Mouse (Mus musculus): ENCODE data around the gene Akip1. TPM values are rescaled to one million over a fixed set of nuclear protein-coding genes. Genes with fewer than 3 reads are reported as not detected.

The Akip1 gene
- total RNA-seq, 1 experiment, result 29.1 TPM

DNA sequence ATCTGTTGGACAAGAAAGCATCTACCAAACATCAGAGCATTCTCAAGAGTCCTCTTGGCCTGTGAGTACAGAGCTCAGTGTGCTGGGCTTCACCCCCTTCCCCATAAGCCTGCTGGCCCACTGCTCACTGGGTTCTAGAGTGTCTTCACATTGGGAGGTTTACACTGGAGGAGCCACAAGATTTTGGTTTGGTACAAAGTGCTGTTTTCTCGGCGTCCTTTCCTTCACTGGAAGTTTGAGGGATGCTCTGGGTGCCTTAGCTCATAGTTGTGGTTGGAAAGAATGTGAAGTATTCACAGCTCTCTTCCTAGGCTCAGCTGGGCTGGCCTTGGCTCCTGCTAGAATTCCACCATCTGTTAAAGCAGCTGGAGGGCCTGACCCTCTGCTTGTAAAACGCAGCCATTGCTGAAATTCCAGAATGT is 5.5 kb downstream of the Akip1 start:
- no peaks in the 10 kb centered on the region for H3K9me3 ChIP-seq (ENCODE audit: control insufficient read depth, insufficient read depth, low read depth, low read length)
- no peak overlapping the region for H3K27ac ChIP-seq (ENCODE audit: insufficient read depth, low read depth, low read length, poor library complexity, severe bottlenecking)
- H3K4me3 ChIP-seq (ENCODE audit: insufficient read depth in 1 of 2, low read depth in 1 of 2, low read length in 2 of 2, poor library complexity in 1 of 2, severe bottlenecking in 1 of 2), result no peak overlapping the region
- H3K36me3 ChIP-seq (ENCODE audit: control insufficient read depth, insufficient read depth, low read length, poor library complexity, severe bottlenecking), result peaks cover 18% of the 10 kb centered on the region
- in situ Hi-C loops (cut with MboI; ENCODE audit: low sequenced_read_pairs in 2 of 2, unreplicated experiment in 2 of 2), result no loop called here
- DNase-seq (ENCODE audit: low read depth, low spot score), result no peak
- H3K9ac ChIP-seq (ENCODE audit: insufficient read depth, low read depth, low read length, poor library complexity, severe bottlenecking), result no peak overlapping the region
- no peak for TF ChIP-seq CHD2 (IDR thresholded peaks at IDR 0.05; ENCODE audit: low read depth, low read length)
- TF ChIP-seq ZC3H11A (IDR thresholded peaks at IDR 0.05; ENCODE audit: borderline replicate concordance, low read depth, low read length), result no peak
- no peak for TF ChIP-seq MAFK (IDR thresholded peaks at IDR 0.05; ENCODE audit: insufficient read depth, low read depth, low read length)
- TF ChIP-seq HCFC1 (IDR thresholded peaks at IDR 0.05; ENCODE audit: borderline replicate concordance, insufficient read depth, low read length), result no peak
- no peak for TF ChIP-seq ZNF384 (IDR thresholded peaks at IDR 0.05; ENCODE audit: low read depth, low read length)
- H3K4me1 ChIP-seq (ENCODE audit: control insufficient read depth in 2 of 2, insufficient read depth in 2 of 2, low read length in 2 of 2, poor library complexity in 1 of 2), result no peaks in the 10 kb centered on the region

- in situ Hi-C loops (cut with MboI; ENCODE audit: low sequenced_read_pairs in 2 of 2, unreplicated experiment in 2 of 2), result no loop called here
- DNase-seq (ENCODE audit: low read depth, low spot score), result no peak
- TF ChIP-seq HCFC1 (IDR thresholded peaks at IDR 0.05; ENCODE audit: borderline replicate concordance, insufficient read depth, low read length) (no peak), CHD2 (IDR thresholded peaks at IDR 0.05; ENCODE audit: low read depth, low read length) (no peak), MAFK (IDR thresholded peaks at IDR 0.05; ENCODE audit: insufficient read depth, low read depth, low read length) (no peak), ZNF384 (IDR thresholded peaks at IDR 0.05; ENCODE audit: low read depth, low read length) (no peak), ZC3H11A (IDR thresholded peaks at IDR 0.05; ENCODE audit: borderline replicate concordance, low read depth, low read length) (no peak)
- Histone ChIP-seq H3K36me3 (ENCODE audit: control insufficient read depth, insufficient read depth, low read length, poor library complexity, severe bottlenecking) (peaks cover 18% of the 10 kb centered on the region), H3K9me3 (ENCODE audit: control insufficient read depth, insufficient read depth, low read depth, low read length) (no peaks in the 10 kb centered on the region), H3K27ac (ENCODE audit: insufficient read depth, low read depth, low read length, poor library complexity, severe bottlenecking) (no peak overlapping the region), H3K4me1 (ENCODE audit: control insufficient read depth in 2 of 2, insufficient read depth in 2 of 2, low read length in 2 of 2, poor library complexity in 1 of 2) (no peaks in the 10 kb centered on the region), H3K9ac (ENCODE audit: insufficient read depth, low read depth, low read length, poor library complexity, severe bottlenecking) (no peak overlapping the region), H3K4me3 (ENCODE audit: insufficient read depth in 1 of 2, low read depth in 1 of 2, low read length in 2 of 2, poor library complexity in 1 of 2, severe bottlenecking in 1 of 2) (no peak overlapping the region)
Measured at GRCm38 (mm10) chr7:109710069-109710468, 6.6 kb downstream of the Akip1 start.

GRCm38 (mm10) chr7:109712198-109712597 is 8.7 kb downstream of the Akip1 start:
- no peak for TF ChIP-seq HCFC1 (IDR thresholded peaks at IDR 0.05; ENCODE audit: borderline replicate concordance, insufficient read depth, low read length)
- TF ChIP-seq MAFK (IDR thresholded peaks at IDR 0.05; ENCODE audit: insufficient read depth, low read depth, low read length), result no peak
- TF ChIP-seq CHD2 (IDR thresholded peaks at IDR 0.05; ENCODE audit: low read depth, low read length), result no peak
- no peak for TF ChIP-seq ZC3H11A (IDR thresholded peaks at IDR 0.05; ENCODE audit: borderline replicate concordance, low read depth, low read length)
- TF ChIP-seq ZNF384 (IDR thresholded peaks at IDR 0.05; ENCODE audit: low read depth, low read length), result no peak
- H3K36me3 ChIP-seq (ENCODE audit: control insufficient read depth, insufficient read depth, low read length, poor library complexity, severe bottlenecking), result peaks cover 18% of the 10 kb centered on the region
- in situ Hi-C loops (cut with MboI; ENCODE audit: low sequenced_read_pairs in 2 of 2, unreplicated experiment in 2 of 2), result no loop called here
- H3K9me3 ChIP-seq (ENCODE audit: control insufficient read depth, insufficient read depth, low read depth, low read length), result no peaks in the 10 kb centered on the region
- H3K4me1 ChIP-seq (ENCODE audit: control insufficient read depth in 2 of 2, insufficient read depth in 2 of 2, low read length in 2 of 2, poor library complexity in 1 of 2), result no peaks in the 10 kb centered on the region; a peak in 1 of 4 replicates
- no peak for DNase-seq (ENCODE audit: low read depth, low spot score)
- H3K27ac ChIP-seq (ENCODE audit: insufficient read depth, low read depth, low read length, poor library complexity, severe bottlenecking), result no peak overlapping the region
- no peak overlapping the region for H3K9ac ChIP-seq (ENCODE audit: insufficient read depth, low read depth, low read length, poor library complexity, severe bottlenecking)
- no peak overlapping the region for H3K4me3 ChIP-seq (ENCODE audit: insufficient read depth in 1 of 2, low read depth in 1 of 2, low read length in 2 of 2, poor library complexity in 1 of 2, severe bottlenecking in 1 of 2)

DNA sequence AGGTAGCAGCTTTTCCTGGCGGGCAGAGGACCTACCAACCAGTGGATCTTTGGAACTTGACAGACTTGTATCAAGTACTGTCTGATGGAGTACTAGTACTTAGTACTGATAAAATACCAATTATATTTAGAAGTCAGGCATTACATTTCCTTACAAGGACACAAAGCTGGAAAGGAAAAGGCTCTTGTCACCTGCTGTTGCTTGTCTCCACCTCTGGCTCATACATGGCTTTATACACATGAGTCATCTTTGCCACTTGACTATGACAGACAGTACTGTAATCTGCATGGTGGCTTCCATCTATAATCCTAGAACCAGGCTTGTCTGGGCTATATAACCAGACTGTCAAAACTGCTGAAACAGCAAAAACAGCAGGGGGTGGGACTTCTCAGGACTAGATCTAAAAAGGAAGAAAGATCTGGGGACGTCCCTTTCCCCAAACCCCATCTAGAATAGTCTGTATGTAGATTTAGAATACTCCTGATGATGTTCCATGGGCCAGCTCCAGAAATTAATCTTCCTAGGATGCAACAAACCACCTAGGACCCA is 10.0 kb downstream of the Akip1 start:
- Histone ChIP-seq H3K9ac (ENCODE audit: insufficient read depth, low read depth, low read length, poor library complexity, severe bottlenecking) (no peak overlapping the region), H3K4me1 (ENCODE audit: control insufficient read depth in 2 of 2, insufficient read depth in 2 of 2, low read length in 2 of 2, poor library complexity in 1 of 2) (no peaks in the 10 kb centered on the region; a peak in 1 of 4 replicates)

More for the DNA sequence above, 10.0 kb downstream of the Akip1 start:
- TF ChIP-seq MAFK (IDR thresholded peaks at IDR 0.05; ENCODE audit: insufficient read depth, low read depth, low read length) (peak; percentile 90), ZC3H11A (IDR thresholded peaks at IDR 0.05; ENCODE audit: borderline replicate concordance, low read depth, low read length) (no peak), CHD2 (IDR thresholded peaks at IDR 0.05; ENCODE audit: low read depth, low read length) (no peak), ZNF384 (IDR thresholded peaks at IDR 0.05; ENCODE audit: low read depth, low read length) (no peak), HCFC1 (IDR thresholded peaks at IDR 0.05; ENCODE audit: borderline replicate concordance, insufficient read depth, low read length) (no peak)
- no peak overlapping the region for H3K27ac ChIP-seq (ENCODE audit: insufficient read depth, low read depth, low read length, poor library complexity, severe bottlenecking)
- in situ Hi-C loops (cut with MboI; ENCODE audit: low sequenced_read_pairs in 2 of 2, unreplicated experiment in 2 of 2), result no loop called here
- H3K4me3 ChIP-seq (ENCODE audit: insufficient read depth in 1 of 2, low read depth in 1 of 2, low read length in 2 of 2, poor library complexity in 1 of 2, severe bottlenecking in 1 of 2), result no peak overlapping the region
- no peaks in the 10 kb centered on the region for H3K9me3 ChIP-seq (ENCODE audit: control insufficient read depth, insufficient read depth, low read depth, low read length)
- peaks cover 16% of the 10 kb centered on the region for H3K36me3 ChIP-seq (ENCODE audit: control insufficient read depth, insufficient read depth, low read length, poor library complexity, severe bottlenecking)
- no peak for DNase-seq (ENCODE audit: low read depth, low spot score)
